In genomic region chr14:57084180-57084668, GRCm38 (mm10) we compare ENCODE assay signal across 11 mouse cellular contexts. TPM values are rescaled to one million over a fixed set of nuclear protein-coding genes. Genes with fewer than 3 reads are reported as not detected.
DNase-seq lines count a peak whose midpoint lies in the region; ATAC-seq and TF ChIP-seq lines count a peak whose summit lies in the region.
"Had no signal": no experiment of that assay in that cellular context is flagged by ENCODE, and none has a peak within 500 bp of the region (broad histone marks: within the 10 kb centered on the region; RNA-seq: fewer than 3 reads in every experiment).

No protein-coding gene starts in this region.

- no peak for TF ChIP-seq POLR2A in kidney, adult 2 months (IDR thresholded peaks at IDR 0.05; ENCODE audit: low read depth, low read length)
- TF ChIP-seq POLR2A in limb, embryonic 14.5 days (IDR thresholded peaks at IDR 0.05; ENCODE audit: borderline replicate concordance, extremely low read depth, insufficient read depth, insufficient read length): no peak

- no peak for TF ChIP-seq EP300 in heart, postnatal 0 days (IDR thresholded peaks at IDR 0.05; ENCODE audit: low read depth)

- H3K36me3 ChIP-seq in heart, postnatal 0 days (replicated peaks; ENCODE audit: control insufficient read depth, insufficient read depth, low read length): no peaks in the 10 kb centered on the region
- no peaks in the 10 kb centered on the region for H3K36me3 ChIP-seq in heart, embryonic 10.5 days
- H3K36me3 ChIP-seq in kidney, adult 2 months (ENCODE audit: control insufficient read depth, insufficient read depth, low read length): no peaks in the 10 kb centered on the region
- H3K36me3 ChIP-seq in limb, embryonic 14.5 days (ENCODE audit: control insufficient read depth, insufficient read depth, low read length): no peaks in the 10 kb centered on the region
- no peaks in the 10 kb centered on the region for H3K36me3 ChIP-seq in stomach, embryonic 16.5 days (ENCODE audit: control insufficient read depth, insufficient read depth, low read length)
- H3K36me3 ChIP-seq: embryonic facial prominence, embryonic 12.5 days; midbrain, embryonic 13.5 days had no signal

- no peak for ATAC-seq in heart, postnatal 0 days (ENCODE audit: insufficient read depth, low read depth)
- peak; percentile 65 for ATAC-seq in limb, embryonic 14.5 days (ENCODE audit: low FRiP score, low read depth)
- ATAC-seq in stomach, embryonic 16.5 days (ENCODE audit: insufficient read depth, low FRiP score): no peak
- ATAC-seq: midbrain, embryonic 13.5 days had no signal

- H3K4me1 ChIP-seq in heart, postnatal 0 days (ENCODE audit: control insufficient read depth, insufficient read depth): peaks cover 4% of the 10 kb centered on the region; the same call in 1 of the 2 replicates
- H3K4me1 ChIP-seq in heart, embryonic 10.5 days: 0 out of 2 replicates have a peak, but pooled peaks cover 5% of the 10 kb centered on the region
- peaks cover 11% of the 10 kb centered on the region; the same call in 1 of the 2 replicates for H3K4me1 ChIP-seq in kidney, adult 2 months (ENCODE audit: control insufficient read depth, insufficient read depth, low read length)
- H3K4me1 ChIP-seq in limb, embryonic 14.5 days (ENCODE audit: control insufficient read depth, insufficient read depth, low read length): peaks cover 14% of the 10 kb centered on the region
- peaks cover 10% of the 10 kb centered on the region; the same call in 1 of the 2 replicates for H3K4me1 ChIP-seq in stomach, embryonic 16.5 days (ENCODE audit: control insufficient read depth, insufficient read depth, low read length)
- H3K4me1 ChIP-seq: midbrain, embryonic 13.5 days had no signal

- 41% methylated on average over 11 of the region's 11 CpGs for WGBS in heart, postnatal 0 days
- 54% methylated on average over 11 of the region's 11 CpGs for WGBS in heart, embryonic 10.5 days
- WGBS in kidney, adult 2 months: 11% methylated on average over 11 of the region's 11 CpGs
- WGBS in limb, embryonic 14.5 days: 11% methylated on average over 11 of the region's 11 CpGs
- whole genome bisulfite sequencing in stomach, embryonic 16.5 days: 19% methylated on average over 11 of the region's 11 CpGs

- H3K9me3 ChIP-seq in heart, postnatal 0 days (replicated peaks; ENCODE audit: control insufficient read depth, low read length): no peaks in the 10 kb centered on the region
- no peaks in the 10 kb centered on the region for H3K9me3 ChIP-seq in heart, embryonic 10.5 days
- no peaks in the 10 kb centered on the region for H3K9me3 ChIP-seq in limb, embryonic 14.5 days (ENCODE audit: control insufficient read depth, low read length)
- H3K9me3 ChIP-seq in stomach, embryonic 16.5 days (replicated peaks; ENCODE audit: control insufficient read depth, low read length): no peaks in the 10 kb centered on the region
- H3K9me3 ChIP-seq: embryonic facial prominence, embryonic 12.5 days; midbrain, embryonic 13.5 days had no signal

- no peaks in the 10 kb centered on the region for H3K27me3 ChIP-seq in heart, postnatal 0 days (ENCODE audit: control insufficient read depth, insufficient read depth, low read length)
- H3K27me3 ChIP-seq in heart, embryonic 10.5 days (ENCODE audit: insufficient read depth, poor library complexity, severe bottlenecking): 0 out of 2 replicates have a peak, but pooled peaks cover 4% of the 10 kb centered on the region
- H3K27me3 ChIP-seq in kidney, adult 2 months (replicated peaks; ENCODE audit: control insufficient read depth, insufficient read depth, low read length): no peaks in the 10 kb centered on the region
- H3K27me3 ChIP-seq in limb, embryonic 14.5 days (ENCODE audit: control insufficient read depth, insufficient read depth, low read length): no peaks in the 10 kb centered on the region
- no peaks in the 10 kb centered on the region for H3K27me3 ChIP-seq in stomach, embryonic 16.5 days (ENCODE audit: control insufficient read depth, insufficient read depth, low read length)
- H3K27me3 ChIP-seq: embryonic facial prominence, embryonic 12.5 days; midbrain, embryonic 13.5 days had no signal

- peak; percentile 40 for DNase-seq in heart, postnatal 0 days (ENCODE audit: low spot score)
- DNase-seq in heart, embryonic 10.5 days (ENCODE audit: low spot score): no peak
- DNase-seq in kidney, adult 2 months: peak; percentile 85
- DNase-seq in limb, embryonic 14.5 days (ENCODE audit: low spot score): peak; percentile 41
- no peak for DNase-seq in B cell, adult 2 months
- no peak for DNase-seq in spleen, postnatal 36 days (ENCODE audit: low spot score in 2 of 2)
- DNase-seq in liver: no peak

- TF ChIP-seq CTCF in heart, postnatal 0 days (IDR thresholded peaks at IDR 0.05; ENCODE audit: low read depth): no peak
- TF ChIP-seq CTCF in kidney, adult 2 months (conservative IDR thresholded peaks at IDR 0.05; ENCODE audit: insufficient read depth, insufficient read length, low read depth, low read length): no peak

- H3K27ac ChIP-seq in heart, postnatal 0 days (ENCODE audit: low read depth): no peak overlapping the region
- no peak overlapping the region for H3K27ac ChIP-seq in heart, embryonic 10.5 days
- H3K27ac ChIP-seq in kidney, adult 2 months (ENCODE audit: insufficient read depth, low read depth, low read length): peak overlapping the region; percentile 89
- no peak overlapping the region for H3K27ac ChIP-seq in limb, embryonic 14.5 days (replicated peaks; ENCODE audit: low read depth, low read length)
- peak overlapping the region; percentile 31; the same call in 1 of the 2 replicates for H3K27ac ChIP-seq in stomach, embryonic 16.5 days (ENCODE audit: low read length)
- H3K27ac ChIP-seq: embryonic facial prominence, embryonic 12.5 days; hindbrain, embryonic 14.5 days; midbrain, embryonic 13.5 days had no signal

- H3K9ac ChIP-seq in heart, postnatal 0 days (replicated peaks; ENCODE audit: low read depth, low read length): no peak overlapping the region
- H3K9ac ChIP-seq in limb, embryonic 14.5 days (ENCODE audit: low read depth, low read length, severe bottlenecking): no peak overlapping the region
- 0 out of 2 replicates have a peak overlapping the region, but pooled peaks have one; percentile 46 for H3K9ac ChIP-seq in stomach, embryonic 16.5 days (ENCODE audit: low read length)
- H3K9ac ChIP-seq: embryonic facial prominence, embryonic 12.5 days; hindbrain, embryonic 14.5 days; midbrain, embryonic 13.5 days had no signal

- no peak overlapping the region for H3K4me2 ChIP-seq in heart, postnatal 0 days (ENCODE audit: low read depth, low read length)
- H3K4me2 ChIP-seq in limb, embryonic 14.5 days (replicated peaks; ENCODE audit: low read depth, low read length, severe bottlenecking): 0 out of 2 replicates have a peak overlapping the region, but pooled peaks have one; percentile 4
- no peak overlapping the region for H3K4me2 ChIP-seq in stomach, embryonic 16.5 days (ENCODE audit: low read depth, low read length)
- H3K4me2 ChIP-seq: embryonic facial prominence, embryonic 12.5 days; hindbrain, embryonic 14.5 days; midbrain, embryonic 13.5 days had no signal

- no peak overlapping the region for H3K4me3 ChIP-seq in heart, postnatal 0 days (ENCODE audit: low read depth, low read length)
- no peak overlapping the region for H3K4me3 ChIP-seq in heart, embryonic 10.5 days
- no peak overlapping the region for H3K4me3 ChIP-seq in kidney, adult 2 months (ENCODE audit: insufficient read depth, low read depth, low read length)
- H3K4me3 ChIP-seq in limb, embryonic 14.5 days (replicated peaks; ENCODE audit: low read length): no peak overlapping the region
- no peak overlapping the region for H3K4me3 ChIP-seq in stomach, embryonic 16.5 days (replicated peaks; ENCODE audit: low read length)
- H3K4me3 ChIP-seq: embryonic facial prominence, embryonic 12.5 days; midbrain, embryonic 13.5 days had no signal

RNA-seq across cellular contexts. Expression of gene Gjb2, which starts 20.3 kb away (rescaled TPM):
- total RNA-seq in heart, postnatal 0 days (2014; rRNA removed; ENCODE audit: low replicate concordance): 0.04 and 0.08 TPM in 2 replicates
- polyA plus RNA-seq in heart, postnatal 0 days (2015; fragmentation: Nextera tagmentation; extraction: Ambion mirVana): 0.10 TPM in 1 of 2 replicates, not detected in the other
- polyA plus RNA-seq in heart, embryonic 10.5 days (2016; fragmentation: Nextera tagmentation; extraction: Ambion mirVana): 1.0 and 4.0 TPM in 2 replicates
- 76.9 and 81.3 TPM in 2 replicates for polyA plus RNA-seq in kidney, adult 2 months (2012; rRNA removed)
- polyA plus RNA-seq in limb, embryonic 14.5 days (2012; rRNA removed): 33.6 and 39.1 TPM in 2 replicates
- polyA plus RNA-seq in limb, embryonic 14.5 days (2014; fragmentation: Nextera tagmentation; extraction: Ambion mirVana): 102 and 111 TPM in 2 replicates
- 45.3 and 72.8 TPM in 2 replicates for polyA plus RNA-seq in stomach, embryonic 16.5 days (2015; fragmentation: Nextera tagmentation; extraction: Ambion mirVana)

RNA-seq across cellular contexts. Expression of gene Gja3, which starts 26.3 kb away (rescaled TPM):
- 33.1 and 40.7 TPM in 2 replicates for total RNA-seq in heart, postnatal 0 days (2014; rRNA removed; ENCODE audit: low replicate concordance)
- polyA plus RNA-seq in heart, postnatal 0 days (2015; fragmentation: Nextera tagmentation; extraction: Ambion mirVana): 53.6 and 61.0 TPM in 2 replicates
- 2.5 and 4.0 TPM in 2 replicates for polyA plus RNA-seq in heart, embryonic 10.5 days (2016; fragmentation: Nextera tagmentation; extraction: Ambion mirVana)
- polyA plus RNA-seq in kidney, adult 2 months (2012; rRNA removed): 1.0 and 1.3 TPM in 2 replicates
- polyA plus RNA-seq in limb, embryonic 14.5 days (2012; rRNA removed): 4.1 and 4.7 TPM in 2 replicates
- 6.8 and 7.6 TPM in 2 replicates for polyA plus RNA-seq in limb, embryonic 14.5 days (2014; fragmentation: Nextera tagmentation; extraction: Ambion mirVana)
- 0.69 and 2.0 TPM in 2 replicates for polyA plus RNA-seq in stomach, embryonic 16.5 days (2015; fragmentation: Nextera tagmentation; extraction: Ambion mirVana)

RNA-seq across cellular contexts. Expression of gene Gm4491, which starts 31.5 kb away (rescaled TPM):
- not detected in 2 replicates for total RNA-seq in heart, postnatal 0 days (2014; rRNA removed; ENCODE audit: low replicate concordance)
- polyA plus RNA-seq in heart, postnatal 0 days (2015; fragmentation: Nextera tagmentation; extraction: Ambion mirVana): not detected in 2 replicates
- not detected in 2 replicates for polyA plus RNA-seq in heart, embryonic 10.5 days (2016; fragmentation: Nextera tagmentation; extraction: Ambion mirVana)
- polyA plus RNA-seq in kidney, adult 2 months (2012; rRNA removed): not detected in 2 replicates
- polyA plus RNA-seq in limb, embryonic 14.5 days (2012; rRNA removed): 0.04 TPM in 1 of 2 replicates, not detected in the other
- polyA plus RNA-seq in limb, embryonic 14.5 days (2014; fragmentation: Nextera tagmentation; extraction: Ambion mirVana): not detected in 2 replicates
- polyA plus RNA-seq in stomach, embryonic 16.5 days (2015; fragmentation: Nextera tagmentation; extraction: Ambion mirVana): not detected in 2 replicates
- polyA plus RNA-seq: embryonic facial prominence, embryonic 12.5 days; hindbrain, embryonic 14.5 days had no signal

RNA-seq across cellular contexts. Expression of gene Gjb6, which starts 49.2 kb away (rescaled TPM):
- total RNA-seq in heart, postnatal 0 days (2014; rRNA removed; ENCODE audit: low replicate concordance): 5.0 TPM in 1 of 2 replicates, not detected in the other
- polyA plus RNA-seq in heart, postnatal 0 days (2015; fragmentation: Nextera tagmentation; extraction: Ambion mirVana): not detected in 2 replicates
- polyA plus RNA-seq in heart, embryonic 10.5 days (2016; fragmentation: Nextera tagmentation; extraction: Ambion mirVana): 0.15 and 0.89 TPM in 2 replicates
- 0.09 and 0.34 TPM in 2 replicates for polyA plus RNA-seq in kidney, adult 2 months (2012; rRNA removed)
- 27.1 and 31.6 TPM in 2 replicates for polyA plus RNA-seq in limb, embryonic 14.5 days (2012; rRNA removed)
- 59.9 and 62.0 TPM in 2 replicates for polyA plus RNA-seq in limb, embryonic 14.5 days (2014; fragmentation: Nextera tagmentation; extraction: Ambion mirVana)
- polyA plus RNA-seq in stomach, embryonic 16.5 days (2015; fragmentation: Nextera tagmentation; extraction: Ambion mirVana): 12.7 and 19.2 TPM in 2 replicates

Comparison
In these comparisons a context has a peak if more than half of its experiments do, and no peak if none do; other contexts are left out.
1. DNase-seq: peak in heart, postnatal 0 days (single experiment), kidney, adult 2 months (single experiment) and limb, embryonic 14.5 days (single experiment); none in heart, embryonic 10.5 days (single experiment), B cell, adult 2 months (0 of 2), spleen, postnatal 36 days (0 of 2) and liver (single experiment).
2. H3K27ac ChIP-seq: peak in kidney, adult 2 months (single experiment) and stomach, embryonic 16.5 days (single experiment); none in heart, postnatal 0 days (single experiment), heart, embryonic 10.5 days (single experiment) and limb, embryonic 14.5 days (single experiment).